Mouse (Mus musculus) spleen, adult 2 months (tissue): ENCODE results near the gene Stk17b.

Source experiments
- CTCF ChIP-seq: fragments of 200-500 bp; IDR thresholded peaks from 2 replicates; pipeline ENCODE4 v1.5.1; 2011; ENCODE audit warnings: mild to moderate bottlenecking, inconsistent platforms; ENCODE audit not compliant: insufficient read depth, insufficient read length, insufficient replicate concordance; ENCODE audit errors: extremely low read depth
- POLR2A ChIP-seq: fragments of 200-500 bp; IDR thresholded peaks from 2 replicates; pipeline ENCODE4 v1.6.1; 2011; ENCODE audit warnings: low read depth, low read length, inconsistent platforms

- TF ChIP-seq POLR2A (no peak), CTCF (no peak)
These were observed 29.2 kb upstream of the Stk17b start for GRCm38 (mm10) chr1:53814077-53814705.
